Mouse (Mus musculus) monocyte, adult 5-6 weeks (primary cell): ENCODE measurements around the gene Ptprm. TPM values are rescaled to one million over a fixed set of nuclear protein-coding genes. Genes with fewer than 3 reads are reported as not detected.

Experiments
- ATAC-seq: fragments of 153-309, 156-312 bp; replicated peaks from 2 replicates; pipeline ENCODE4 v1.8.0; 2017; ENCODE audit warnings: mild to moderate bottlenecking; ENCODE audit not compliant: low TSS enrichment, insufficient number of reproducible peaks, severe bottlenecking, poor library complexity, low FRiP score
- total RNA-seq: library from RNA; stranded (forward); fragments of 200-1000, 200-491, 200-594 nt; gene quantifications from 3 replicates; pipeline ENCODE4 v1.2.3, GENCODE M21; 2017

Ptprm gene
- total RNA-seq, 1 experiment from 2014 or later, result not detected

- ATAC-seq, result no peak
Observed at GRCm38 (mm10) chr17:67252992-67253391, 101.3 kb downstream of the Ptprm start.

- no peak for ATAC-seq
Observed at GRCm38 (mm10) chr17:67245273-67245875, 108.9 kb downstream of the Ptprm start.

DNA sequence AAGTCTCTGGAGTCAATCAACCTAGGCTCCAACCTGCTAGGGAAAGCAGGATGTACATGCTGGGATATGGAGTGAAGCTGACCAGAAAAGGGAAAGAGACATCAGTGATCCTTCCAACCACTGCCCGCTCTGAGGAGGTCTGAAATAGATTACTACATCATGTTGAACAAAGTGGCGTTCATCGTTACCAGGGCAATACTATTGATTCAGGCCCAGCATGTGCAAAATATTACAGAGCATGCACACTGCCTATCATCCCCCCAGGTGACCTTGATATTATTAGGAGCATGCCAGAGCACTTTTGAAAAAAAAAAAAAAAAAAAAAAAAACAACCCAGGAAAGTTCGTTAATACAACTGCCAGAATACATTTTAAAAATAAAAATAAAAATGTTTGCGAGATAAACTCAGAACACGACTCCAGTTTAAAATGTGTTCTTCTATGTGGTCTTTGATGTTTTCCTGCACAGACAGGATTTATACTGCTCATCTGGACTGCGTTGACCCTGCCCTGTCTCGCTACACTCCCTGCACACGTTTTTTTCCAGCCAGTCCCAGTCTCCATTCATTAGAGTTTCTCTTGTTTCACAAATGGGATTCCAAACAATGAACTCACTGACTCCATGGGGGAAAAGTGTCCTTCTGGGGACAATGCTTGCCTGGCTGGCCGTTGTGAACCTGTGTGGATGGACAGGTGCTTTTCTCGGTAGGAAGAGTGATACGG, 111.3 kb downstream of the Ptprm start:
- ATAC-seq, result no peak

DNA sequence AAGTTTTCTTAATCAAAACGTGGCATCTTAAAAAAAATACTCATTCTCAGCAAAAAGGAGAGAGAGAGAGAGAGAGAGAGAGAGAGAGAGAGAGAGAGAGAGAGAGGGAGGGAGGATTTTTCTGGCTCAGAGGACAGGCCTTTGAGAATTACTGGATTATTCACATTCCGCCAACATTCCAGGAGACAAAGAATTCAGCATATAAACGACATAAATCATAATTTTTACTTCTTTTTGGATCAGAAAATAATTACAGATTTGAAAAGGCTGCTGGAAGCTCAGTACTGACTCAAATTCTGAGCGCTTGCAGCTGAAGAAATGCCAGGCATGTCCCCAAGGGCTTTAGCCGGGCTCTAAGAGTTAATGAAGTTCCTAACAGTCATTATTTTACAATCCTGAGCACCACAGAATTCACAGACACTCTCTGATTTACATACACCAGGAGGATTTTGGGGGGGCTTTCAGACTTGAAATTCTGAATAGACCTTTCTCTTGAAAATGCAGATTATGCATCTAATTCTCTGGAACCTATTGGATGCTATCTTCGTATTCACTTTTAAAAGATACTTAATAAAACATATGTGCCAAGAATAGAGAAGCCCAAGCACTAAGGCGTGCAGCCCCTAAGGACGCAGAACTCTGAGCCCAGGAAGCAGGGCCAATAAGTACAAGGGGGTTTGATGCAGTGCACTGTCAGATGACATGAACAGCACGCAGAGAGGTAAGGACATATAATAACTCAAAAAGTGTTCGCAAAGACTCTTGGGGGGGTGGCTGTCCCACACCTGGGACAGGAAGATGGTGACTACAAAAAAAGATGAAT, 112.1 kb downstream of the Ptprm start:
- ATAC-seq, result no peak

DNA sequence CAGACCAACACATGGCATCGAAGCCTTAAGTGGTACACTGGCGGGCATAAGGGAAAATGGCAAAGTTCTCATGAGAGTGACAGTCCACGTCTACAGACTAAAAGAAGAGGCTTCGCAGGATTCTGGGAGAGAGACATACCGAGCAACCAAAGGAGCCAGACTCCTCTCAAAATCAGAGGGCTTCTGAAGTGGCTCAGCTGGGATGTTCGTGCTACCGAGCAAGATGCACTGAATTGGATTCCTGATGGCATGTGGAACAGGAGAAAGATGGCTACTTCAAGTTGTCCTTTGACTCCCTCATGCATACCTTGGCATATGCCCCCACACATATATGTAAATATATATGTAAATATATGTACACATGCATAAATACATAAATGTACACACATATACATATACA, 115.4 kb downstream of the Ptprm start:
- no peak for ATAC-seq

GRCm38 (mm10) chr17:67237407-67237806, 116.8 kb downstream of the Ptprm start:
- no peak for ATAC-seq

- ATAC-seq, result no peak
Observed at GRCm38 (mm10) chr17:67233063-67233462, 121.2 kb downstream of the Ptprm start.

DNA sequence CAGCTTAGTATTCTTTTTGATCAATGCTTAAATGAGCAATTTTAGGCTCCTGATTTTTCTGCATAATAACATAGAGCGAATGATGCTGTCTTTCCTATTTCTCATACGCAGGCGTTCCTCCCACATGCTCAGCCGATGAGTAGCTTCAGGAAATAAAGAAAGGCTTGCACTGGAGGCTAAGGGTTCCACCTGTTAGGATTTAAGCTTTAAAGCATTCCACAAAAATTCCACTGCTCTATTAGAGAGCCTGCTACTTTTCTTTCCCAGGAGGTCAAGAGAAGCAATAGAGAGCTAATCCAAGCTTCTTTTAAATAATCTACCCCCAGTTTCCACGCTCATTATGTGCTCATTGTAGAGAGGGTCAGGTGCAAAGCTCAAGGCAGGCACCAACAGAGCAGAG, 127.3 kb downstream of the Ptprm start:
- ATAC-seq, result no peak

- no peak for ATAC-seq
Observed at GRCm38 (mm10) chr17:67215326-67215725, 138.9 kb downstream of the Ptprm start.

- no peak for ATAC-seq
Observed at GRCm38 (mm10) chr17:67213711-67214110, 140.5 kb downstream of the Ptprm start.

DNA sequence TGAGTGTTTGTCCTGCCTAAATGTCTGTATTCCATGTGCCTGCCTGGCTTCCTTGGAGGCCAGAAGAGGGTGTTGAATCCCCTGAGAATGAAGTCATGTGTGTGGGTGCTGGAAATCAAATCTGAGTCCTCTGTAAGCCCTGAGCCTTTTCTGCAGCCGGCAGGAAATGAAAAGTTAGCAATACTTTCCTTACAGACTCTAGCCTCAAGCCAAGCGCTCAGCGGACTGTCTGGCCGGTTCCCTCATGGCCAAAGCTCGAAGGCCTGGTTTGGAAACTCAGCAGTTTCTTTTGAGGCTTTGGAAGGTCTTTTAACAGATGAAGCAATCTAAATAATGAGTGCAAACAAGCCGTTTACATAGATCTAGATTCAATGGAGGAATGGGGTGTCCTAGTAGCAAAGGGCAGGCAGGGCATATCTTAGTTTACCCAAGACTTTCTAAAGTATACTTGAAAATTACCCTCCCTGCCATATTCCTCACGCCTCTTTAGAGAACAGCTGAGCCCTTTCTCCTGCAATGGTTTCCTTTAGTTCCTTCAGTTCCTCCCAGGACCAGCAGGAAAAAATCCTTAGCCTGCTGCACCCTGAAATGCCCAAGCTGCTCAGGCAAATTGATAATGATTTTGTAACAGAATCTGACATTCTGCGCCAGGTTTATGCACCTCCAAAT, 144.4 kb downstream of the Ptprm start:
- no peak for ATAC-seq

DNA sequence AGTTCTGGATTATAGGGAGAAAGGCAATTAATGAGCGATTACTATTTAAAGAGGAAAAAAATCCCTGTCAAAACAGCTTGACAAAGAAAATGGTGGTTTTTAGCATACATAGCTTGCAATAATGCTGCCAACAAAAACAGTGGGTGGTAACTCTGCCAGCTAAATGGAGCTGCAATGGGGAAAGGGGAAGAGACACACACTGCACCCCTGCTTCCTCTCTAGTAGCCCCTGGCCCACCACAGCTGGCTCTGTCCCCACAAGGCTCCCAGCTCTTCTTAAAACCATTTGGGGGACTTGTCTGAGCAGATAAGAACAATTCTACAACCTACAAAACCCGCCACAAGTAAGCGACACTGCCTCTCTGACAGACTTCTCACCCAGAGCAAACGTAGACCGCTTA, 145.7 kb downstream of the Ptprm start:
- no peak for ATAC-seq

GRCm38 (mm10) chr17:67206984-67207383, 147.3 kb downstream of the Ptprm start:
- ATAC-seq, result no peak

GRCm38 (mm10) chr17:67201151-67201550, 153.1 kb downstream of the Ptprm start:
- no peak for ATAC-seq

- no peak for ATAC-seq
Observed at GRCm38 (mm10) chr17:67193728-67194127, 160.5 kb downstream of the Ptprm start.

GRCm38 (mm10) chr17:67188514-67188913, 165.7 kb downstream of the Ptprm start:
- ATAC-seq, result no peak

- no peak for ATAC-seq
Observed at GRCm38 (mm10) chr17:67186879-67187278, 167.4 kb downstream of the Ptprm start.

- ATAC-seq, result no peak
Observed at GRCm38 (mm10) chr17:67185942-67186341, 168.3 kb downstream of the Ptprm start.

- no peak for ATAC-seq
Observed at GRCm38 (mm10) chr17:67179446-67179845, 174.8 kb downstream of the Ptprm start.
